In the genomic region with DNA sequence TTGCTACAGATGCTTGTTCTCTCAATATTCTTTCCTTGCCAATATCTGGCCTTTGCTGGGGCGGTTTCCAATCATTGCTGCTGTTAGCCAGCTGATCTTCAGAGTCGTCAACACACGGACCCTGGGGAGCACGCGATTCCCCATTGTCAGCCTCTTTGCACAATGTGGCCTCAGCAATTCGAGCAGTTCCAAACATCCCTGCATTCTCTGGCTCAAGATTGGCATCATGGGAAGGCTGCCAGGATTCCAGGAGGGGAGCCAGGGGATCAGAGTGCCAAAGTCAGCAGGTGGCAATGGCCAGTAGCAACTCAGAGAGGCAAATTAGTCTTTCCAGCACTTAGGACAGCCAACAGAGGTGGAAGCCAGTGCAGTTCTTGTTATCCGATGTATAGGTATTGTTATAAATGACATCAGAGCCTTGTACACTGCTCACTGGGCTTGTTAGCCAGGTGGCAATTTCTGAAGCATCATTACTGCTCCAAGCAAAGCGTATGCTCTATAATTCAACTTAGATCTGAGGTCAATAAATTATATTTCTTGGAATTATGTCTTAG, we compare ENCODE assay signal across 10 mouse cellular contexts.
A peak's percentile ranks its signal among the peaks of the same experiment; 100 is the strongest.
DNase-seq lines count a peak whose midpoint lies in the region; ATAC-seq and TF ChIP-seq lines count a peak whose summit lies in the region.
"Had no signal": no experiment of that assay in that cellular context is flagged by ENCODE, and none has a peak within 500 bp of the region (broad histone marks: within the 10 kb centered on the region; RNA-seq: fewer than 3 reads in every experiment).

No protein-coding gene starts in this region.

- no peaks in the 10 kb centered on the region for H3K4me1 ChIP-seq in kidney, adult 2 months (ENCODE audit: control insufficient read depth, insufficient read depth, low read length)
- H3K4me1 ChIP-seq in kidney, embryonic 16.5 days (ENCODE audit: insufficient read depth, low read length), result no peaks in the 10 kb centered on the region
- H3K4me1 ChIP-seq: limb, embryonic 12.5 days had no signal

- H3K9ac ChIP-seq in kidney, embryonic 16.5 days (replicated peaks; ENCODE audit: low read length), result no peak overlapping the region
- H3K9ac ChIP-seq: embryonic facial prominence, embryonic 15.5 days; limb, embryonic 12.5 days had no signal

- H3K4me3 ChIP-seq in kidney, adult 2 months (ENCODE audit: insufficient read depth, low read depth, low read length), result no peak overlapping the region
- H3K4me3 ChIP-seq in kidney, embryonic 16.5 days (ENCODE audit: low read length), result no peak overlapping the region
- H3K4me3 ChIP-seq: embryonic facial prominence, embryonic 15.5 days; limb, embryonic 12.5 days had no signal

- peak; percentile 71 for DNase-seq in kidney, adult 2 months
- DNase-seq in adrenal gland, postnatal 14 days, result peak; percentile 70
- peak; percentile 48 to 59 for DNase-seq in cerebellum, postnatal 36 days
- peak; percentile 59 for DNase-seq in kidney, adult 9 months
- peak; percentile 5 for DNase-seq in testis, postnatal 14 days (ENCODE audit: low spot score)
- DNase-seq in spleen, postnatal 4 days (ENCODE audit: low spot score in 2 of 2), result no peak

- 56% methylated on average over 8 of the region's 8 CpGs for WGBS in kidney, adult 2 months
- WGBS in kidney, embryonic 16.5 days, result 74% methylated on average over 8 of the region's 8 CpGs

- no peaks in the 10 kb centered on the region for H3K9me3 ChIP-seq in kidney, embryonic 16.5 days (ENCODE audit: low read length)
- H3K9me3 ChIP-seq: embryonic facial prominence, embryonic 15.5 days; limb, embryonic 12.5 days had no signal

- H3K36me3 ChIP-seq in kidney, adult 2 months (ENCODE audit: control insufficient read depth, insufficient read depth, low read length), result no peaks in the 10 kb centered on the region
- no peaks in the 10 kb centered on the region for H3K36me3 ChIP-seq in kidney, embryonic 16.5 days (ENCODE audit: insufficient read depth, low read length)
- H3K36me3 ChIP-seq: embryonic facial prominence, embryonic 15.5 days; limb, embryonic 12.5 days had no signal

- no peak overlapping the region for H3K27ac ChIP-seq in kidney, adult 2 months (ENCODE audit: insufficient read depth, low read depth, low read length)
- H3K27ac ChIP-seq in kidney, embryonic 16.5 days (ENCODE audit: low read length), result no peak overlapping the region
- H3K27ac ChIP-seq: embryonic facial prominence, embryonic 15.5 days; limb, embryonic 12.5 days had no signal

- TF ChIP-seq CTCF in kidney, adult 2 months (conservative IDR thresholded peaks at IDR 0.05; ENCODE audit: insufficient read depth, insufficient read length, low read depth, low read length), result no peak

- ATAC-seq in kidney, embryonic 16.5 days (ENCODE audit: low FRiP score, low TSS enrichment), result no peak
- no peak for ATAC-seq in erythroblast, adult 5-6 weeks (replicated peaks; ENCODE audit: low FRiP score, poor library complexity, severe bottlenecking)

- no peak overlapping the region for H3K4me2 ChIP-seq in kidney, embryonic 16.5 days (replicated peaks; ENCODE audit: low read depth, low read length)
- H3K4me2 ChIP-seq: embryonic facial prominence, embryonic 15.5 days; limb, embryonic 12.5 days had no signal

- TF ChIP-seq POLR2A in kidney, adult 2 months (IDR thresholded peaks at IDR 0.05; ENCODE audit: low read depth, low read length), result no peak

- no peaks in the 10 kb centered on the region for H3K27me3 ChIP-seq in kidney, adult 2 months (replicated peaks; ENCODE audit: control insufficient read depth, insufficient read depth, low read length)
- no peaks in the 10 kb centered on the region for H3K27me3 ChIP-seq in kidney, embryonic 16.5 days (ENCODE audit: insufficient read depth, low read length)
- H3K27me3 ChIP-seq: embryonic facial prominence, embryonic 15.5 days; limb, embryonic 12.5 days had no signal

Comparison
In these comparisons a context has a peak if more than half of its experiments do, and no peak if none do; other contexts are left out.
1. DNase-seq: peak in kidney, adult 2 months (single experiment), adrenal gland, postnatal 14 days (single experiment), cerebellum, postnatal 36 days (2 of 2), kidney, adult 9 months (single experiment) and testis, postnatal 14 days (single experiment); none in spleen, postnatal 4 days (0 of 2).